Mouse (Mus musculus) heart, adult 2 months (tissue): ENCODE data around the gene Kdm5b.

Experiments
- CTCF ChIP-seq: fragments of 200-600 bp; IDR thresholded peaks from 2 replicates; pipeline ENCODE4 v1.8.1; 2022; ENCODE audit warnings: antibody characterized with exemption, mild to moderate bottlenecking, moderate library complexity
- EP300 ChIP-seq: fragments of 200-500 bp; IDR thresholded peaks from 2 replicates; pipeline ENCODE4 v1.6.1; 2011; ENCODE audit warnings: low read depth, low read length, control low read depth; ENCODE audit not compliant: insufficient read depth
- POLR2A ChIP-seq: fragments of 200-500 bp; IDR thresholded peaks from 2 replicates; pipeline ENCODE4 v1.6.1; 2011; ENCODE audit warnings: mild to moderate bottlenecking, low read depth, low read length, control low read depth; ENCODE audit not compliant: insufficient read depth

DNA sequence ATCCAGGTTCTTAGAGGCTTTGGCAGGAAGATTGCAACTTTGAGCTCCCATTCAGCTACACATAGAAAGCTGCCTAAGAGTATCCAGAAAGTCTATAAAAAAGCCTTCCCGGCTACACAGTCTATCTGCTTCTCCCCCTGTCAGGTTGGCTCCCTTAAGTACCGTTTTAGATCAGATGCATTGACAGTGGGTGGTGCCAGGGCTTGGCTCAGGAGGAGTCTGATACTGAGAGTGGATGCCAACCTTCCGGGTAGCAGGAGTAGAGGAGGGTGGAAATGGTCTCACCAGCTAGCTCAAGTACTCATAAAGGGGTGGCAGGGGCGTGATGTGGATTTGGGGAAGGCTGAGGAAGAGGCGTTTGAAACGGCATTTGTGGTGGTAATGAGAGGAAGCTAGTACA, 79.5 kb downstream of the Kdm5b start:
- no peak for TF ChIP-seq POLR2A
- no peak for TF ChIP-seq CTCF
- no peak for TF ChIP-seq EP300
